In the genomic region with DNA sequence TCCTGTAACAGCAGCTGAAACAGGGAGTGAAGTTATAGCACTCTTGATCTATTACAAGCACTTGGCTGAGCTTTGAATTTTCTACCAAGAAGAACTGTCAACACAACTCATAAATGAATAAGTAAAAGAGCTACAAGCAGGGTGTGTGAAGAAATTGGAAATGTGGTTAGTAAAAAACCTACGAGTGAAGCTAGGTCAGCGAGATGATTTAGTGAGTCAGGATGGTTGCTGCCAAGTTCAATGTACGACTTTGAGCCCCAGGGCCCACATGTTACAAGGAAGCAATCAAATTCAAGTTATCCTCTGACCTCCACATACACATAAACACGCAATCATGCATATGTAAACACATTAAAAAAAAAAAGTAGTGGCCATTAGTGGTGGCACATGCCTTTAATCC, we compare ENCODE assay signal across 30 mouse cellular contexts. TPM values are rescaled to one million over a fixed set of nuclear protein-coding genes. Genes with fewer than 3 reads are reported as not detected.
"Had no signal": no experiment of that assay in that cellular context is flagged by ENCODE, and none has a peak within 500 bp of the region (broad histone marks: within the 10 kb centered on the region; RNA-seq: fewer than 3 reads in every experiment).

No protein-coding gene starts in this region.

- H3K36me3 ChIP-seq: limb, embryonic 12.5 days; limb, embryonic 15.5 days; midbrain, embryonic 12.5 days; midbrain, embryonic 15.5 days; neural tube, embryonic 13.5 days had no signal

- H3K27me3 ChIP-seq: limb, embryonic 12.5 days; limb, embryonic 15.5 days; midbrain, embryonic 15.5 days; neural tube, embryonic 13.5 days had no signal

- H3K4me2 ChIP-seq: limb, embryonic 12.5 days; limb, embryonic 15.5 days; liver, embryonic 11.5 days; lung, embryonic 14.5 days; midbrain, embryonic 12.5 days; midbrain, embryonic 15.5 days; neural tube, embryonic 13.5 days had no signal

- H3K9ac ChIP-seq: limb, embryonic 12.5 days; limb, embryonic 15.5 days; liver, embryonic 14.5 days; liver, postnatal 0 days; lung, embryonic 14.5 days; midbrain, embryonic 12.5 days; midbrain, embryonic 15.5 days; neural tube, embryonic 13.5 days had no signal

- ATAC-seq: liver, postnatal 0 days; lung, postnatal 0 days; midbrain, embryonic 15.5 days had no signal

- H3K27ac ChIP-seq: kidney, postnatal 0 days; limb, embryonic 12.5 days; limb, embryonic 15.5 days; liver, embryonic 14.5 days; macrophage; midbrain, embryonic 12.5 days; midbrain, embryonic 15.5 days; neural tube, embryonic 13.5 days had no signal

- H3K4me1 ChIP-seq: limb, embryonic 12.5 days; limb, embryonic 15.5 days; midbrain, embryonic 12.5 days; midbrain, embryonic 15.5 days; neural tube, embryonic 13.5 days had no signal

- H3K9me3 ChIP-seq: limb, embryonic 12.5 days; limb, embryonic 15.5 days; midbrain, embryonic 12.5 days; midbrain, embryonic 15.5 days; neural tube, embryonic 13.5 days had no signal

- DNase-seq: kidney, postnatal 36 days; left cerebral cortex, postnatal 4 days; liver, postnatal 0 days; lung, embryonic 14.5 days; retina, postnatal 1 day; thymus, adult 18-20 months; thymus, postnatal 36 days had no signal

- H3K4me3 ChIP-seq: limb, embryonic 12.5 days; limb, embryonic 15.5 days; midbrain, embryonic 12.5 days; midbrain, embryonic 15.5 days; myocyte; neural tube, embryonic 13.5 days had no signal

RNA-seq across cellular contexts. Expression of gene Fshb, which starts 46.3 kb away (rescaled TPM):
- total RNA-seq: layer of hippocampus, adult 8-10 months; layer of hippocampus, postnatal 14 days; left cerebral cortex, adult 8-10 months; left cerebral cortex, postnatal 14 days; left cerebral cortex, postnatal 4 days; megakaryocyte, adult 5-6 weeks; neutrophil, adult 5-6 weeks had no signal
- polyA plus RNA-seq: kidney, embryonic 14.5 days; kidney, postnatal 0 days; limb, embryonic 12.5 days; limb, embryonic 15.5 days; liver, embryonic 11.5 days; liver, embryonic 14.5 days; liver, postnatal 0 days; lung, embryonic 14.5 days; lung, postnatal 0 days; macrophage; midbrain, embryonic 12.5 days; midbrain, embryonic 15.5 days; myocyte; neural tube, embryonic 13.5 days; small intestine, adult 2 months; spleen, adult 2 months; stomach, embryonic 16.5 days; testis, adult 2 months; urinary bladder, adult 2 months had no signal
